Mouse (Mus musculus): ENCODE results near the gene Gpc6. TPM values are rescaled to one million over a fixed set of nuclear protein-coding genes. Genes with fewer than 3 reads are reported as not detected.

The Gpc6 gene
- total and polyA plus RNA-seq, 3 experiments: 4.6 to 10.3 (median 8.0) TPM

- Histone ChIP-seq H3K4me3 (no peak overlapping the region), H3K27me3 (ENCODE audit: control insufficient read depth, insufficient read depth, low read length) (no peaks in the 10 kb centered on the region), H3K27ac (no peak overlapping the region), H3K4me1 (ENCODE audit: control insufficient read depth, insufficient read depth, low read length) (no peaks in the 10 kb centered on the region), H3K79me2 (replicated peaks; ENCODE audit: control insufficient read depth, insufficient read depth, low read length) (no peaks in the 10 kb centered on the region), H3K36me3 (ENCODE audit: control insufficient read depth, insufficient read depth, low read length) (no peaks in the 10 kb centered on the region), H3K9ac (ENCODE audit: low read depth, low read length) (no peak overlapping the region)
- TF ChIP-seq POLR2A (IDR thresholded peaks at IDR 0.05; ENCODE audit: insufficient read depth, low read depth, low read length): no peak
- DNase-seq: no peak
- WGBS: 73% methylated on average over 7 of the region's 7 CpGs
- intact Hi-C loops (cut with DNase I): no loop called here
Observed at GRCm38 (mm10) chr14:117756505-117756904, 831.4 kb downstream of the Gpc6 start.

- Histone ChIP-seq H3K4me3 (no peak overlapping the region), H3K36me3 (ENCODE audit: control insufficient read depth, insufficient read depth, low read length) (no peaks in the 10 kb centered on the region), H3K79me2 (replicated peaks; ENCODE audit: control insufficient read depth, insufficient read depth, low read length) (no peaks in the 10 kb centered on the region), H3K9ac (ENCODE audit: low read depth, low read length) (no peak overlapping the region), H3K4me1 (ENCODE audit: control insufficient read depth, insufficient read depth, low read length) (no peaks in the 10 kb centered on the region), H3K27me3 (ENCODE audit: control insufficient read depth, insufficient read depth, low read length) (no peaks in the 10 kb centered on the region), H3K27ac (no peak overlapping the region)
- TF ChIP-seq POLR2A (IDR thresholded peaks at IDR 0.05; ENCODE audit: insufficient read depth, low read depth, low read length) (no peak), EP300 (IDR thresholded peaks at IDR 0.05; ENCODE audit: insufficient read depth, low read depth, low read length) (no peak)
- WGBS: 86% methylated on average over 6 of the region's 6 CpGs
- intact Hi-C loops (cut with DNase I): no loop called here
- no peak for DNase-seq
Observed at GRCm38 (mm10) chr14:117757790-117758358, 832.8 kb downstream of the Gpc6 start.

- TF ChIP-seq EP300 (IDR thresholded peaks at IDR 0.05; ENCODE audit: insufficient read depth, low read depth, low read length) (no peak), CTCF (IDR thresholded peaks at IDR 0.05) (no peak), POLR2A (IDR thresholded peaks at IDR 0.05; ENCODE audit: insufficient read depth, low read depth, low read length) (no peak)
- Histone ChIP-seq H3K4me3 (no peak overlapping the region), H3K79me2 (replicated peaks; ENCODE audit: control insufficient read depth, insufficient read depth, low read length) (no peaks in the 10 kb centered on the region), H3K27me3 (ENCODE audit: control insufficient read depth, insufficient read depth, low read length) (no peaks in the 10 kb centered on the region), H3K27ac (no peak overlapping the region), H3K36me3 (ENCODE audit: control insufficient read depth, insufficient read depth, low read length) (no peaks in the 10 kb centered on the region), H3K4me1 (ENCODE audit: control insufficient read depth, insufficient read depth, low read length) (no peaks in the 10 kb centered on the region), H3K9ac (ENCODE audit: low read depth, low read length) (no peak overlapping the region)
- WGBS: 75% methylated on average over 4 of the region's 4 CpGs
- DNase-seq: no peak
- intact Hi-C loops (cut with DNase I): no loop called here
Observed at GRCm38 (mm10) chr14:117760830-117761517, 835.9 kb downstream of the Gpc6 start.

GRCm38 (mm10) chr14:117762934-117763333 is 837.8 kb downstream of the Gpc6 start:
- TF ChIP-seq EP300 (IDR thresholded peaks at IDR 0.05; ENCODE audit: insufficient read depth, low read depth, low read length) (no peak), POLR2A (IDR thresholded peaks at IDR 0.05; ENCODE audit: insufficient read depth, low read depth, low read length) (no peak), CTCF (IDR thresholded peaks at IDR 0.05) (no peak)
- WGBS: 92% methylated on average over 5 of the region's 5 CpGs
- DNase-seq: no peak
- H3K36me3 ChIP-seq (ENCODE audit: control insufficient read depth, insufficient read depth, low read length): no peaks in the 10 kb centered on the region
- no peaks in the 10 kb centered on the region for H3K79me2 ChIP-seq (replicated peaks; ENCODE audit: control insufficient read depth, insufficient read depth, low read length)
- H3K27me3 ChIP-seq (ENCODE audit: control insufficient read depth, insufficient read depth, low read length): no peaks in the 10 kb centered on the region
- H3K4me1 ChIP-seq (ENCODE audit: control insufficient read depth, insufficient read depth, low read length): no peaks in the 10 kb centered on the region
- H3K4me3 ChIP-seq: no peak overlapping the region
- H3K9ac ChIP-seq (ENCODE audit: low read depth, low read length): no peak overlapping the region
- intact Hi-C loops (cut with DNase I): no loop called here
- H3K27ac ChIP-seq: no peak overlapping the region

- Histone ChIP-seq H3K4me1 (ENCODE audit: control insufficient read depth, insufficient read depth, low read length) (no peaks in the 10 kb centered on the region), H3K36me3 (ENCODE audit: control insufficient read depth, insufficient read depth, low read length) (no peaks in the 10 kb centered on the region), H3K4me3 (no peak overlapping the region), H3K27me3 (ENCODE audit: control insufficient read depth, insufficient read depth, low read length) (no peaks in the 10 kb centered on the region), H3K27ac (no peak overlapping the region), H3K9ac (ENCODE audit: low read depth, low read length) (no peak overlapping the region), H3K79me2 (replicated peaks; ENCODE audit: control insufficient read depth, insufficient read depth, low read length) (no peaks in the 10 kb centered on the region)
- intact Hi-C loops (cut with DNase I): no loop called here
- no peak for TF ChIP-seq POLR2A (IDR thresholded peaks at IDR 0.05; ENCODE audit: insufficient read depth, low read depth, low read length)
- no peak for TF ChIP-seq CTCF (IDR thresholded peaks at IDR 0.05)
- TF ChIP-seq EP300 (IDR thresholded peaks at IDR 0.05; ENCODE audit: insufficient read depth, low read depth, low read length): no peak
- DNase-seq: no peak
- 65% methylated on average over 4 of the region's 4 CpGs for WGBS
Observed at GRCm38 (mm10) chr14:117767861-117768260, 842.7 kb downstream of the Gpc6 start.

- no peak for DNase-seq
- H3K27ac ChIP-seq: no peak overlapping the region
- intact Hi-C loops (cut with DNase I): no loop called here
- no peaks in the 10 kb centered on the region for H3K36me3 ChIP-seq (ENCODE audit: control insufficient read depth, insufficient read depth, low read length)
- no peak overlapping the region for H3K9ac ChIP-seq (ENCODE audit: low read depth, low read length)
- no peak for TF ChIP-seq EP300 (IDR thresholded peaks at IDR 0.05; ENCODE audit: insufficient read depth, low read depth, low read length)
- no peak for TF ChIP-seq CTCF (IDR thresholded peaks at IDR 0.05)
- no peak for TF ChIP-seq POLR2A (IDR thresholded peaks at IDR 0.05; ENCODE audit: insufficient read depth, low read depth, low read length)
- no peaks in the 10 kb centered on the region for H3K27me3 ChIP-seq (ENCODE audit: control insufficient read depth, insufficient read depth, low read length)
- no peak overlapping the region for H3K4me3 ChIP-seq
- 81% methylated on average over 7 of the region's 7 CpGs for WGBS
- no peaks in the 10 kb centered on the region for H3K4me1 ChIP-seq (ENCODE audit: control insufficient read depth, insufficient read depth, low read length)
- H3K79me2 ChIP-seq (replicated peaks; ENCODE audit: control insufficient read depth, insufficient read depth, low read length): no peaks in the 10 kb centered on the region
Observed at GRCm38 (mm10) chr14:117768697-117769096, 843.6 kb downstream of the Gpc6 start.
